In the genomic region with DNA sequence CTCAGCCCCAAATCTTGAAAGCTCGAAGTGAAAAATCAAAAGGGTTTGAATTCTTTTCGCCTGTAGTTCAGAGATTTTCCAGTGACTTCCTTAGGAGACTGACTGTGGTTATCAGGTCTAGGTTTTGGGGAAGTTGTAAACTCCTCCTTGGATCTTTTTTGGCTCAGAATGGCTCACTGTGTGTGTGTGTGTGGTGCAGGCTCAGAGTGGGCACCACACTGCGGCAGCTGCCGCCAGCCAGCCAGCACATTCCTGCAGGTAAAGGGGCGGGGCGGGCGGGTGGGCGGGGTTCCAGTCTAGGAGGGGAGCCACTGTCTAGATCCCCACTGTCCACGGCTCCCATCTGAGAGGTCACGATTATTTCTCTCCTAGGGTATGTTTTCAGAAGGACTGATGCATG, we compare ENCODE assay signal across 23 mouse cellular contexts. TPM values are rescaled to one million over a fixed set of nuclear protein-coding genes. Genes with fewer than 3 reads are reported as not detected.
DNase-seq lines count a peak whose midpoint lies in the region; ATAC-seq and TF ChIP-seq lines count a peak whose summit lies in the region.
"Had no signal": no experiment of that assay in that cellular context is flagged by ENCODE, and none has a peak within 500 bp of the region (broad histone marks: within the 10 kb centered on the region; RNA-seq: fewer than 3 reads in every experiment).

No protein-coding gene starts in this region.

- peak; percentile 24; the same call in 1 of the 2 replicates for ATAC-seq in kidney, embryonic 14.5 days (ENCODE audit: low FRiP score, low TSS enrichment)
- peak; percentile 46; the same call in 1 of the 2 replicates for ATAC-seq in intestine, embryonic 16.5 days
- ATAC-seq in midbrain, embryonic 15.5 days (replicated peaks): no peak
- ATAC-seq: midbrain, embryonic 13.5 days had no signal

- H3K27me3 ChIP-seq in kidney, embryonic 14.5 days (ENCODE audit: control insufficient read depth, insufficient read depth, low read length): no peaks in the 10 kb centered on the region
- H3K27me3 ChIP-seq in intestine, embryonic 16.5 days (replicated peaks; ENCODE audit: control insufficient read depth, insufficient read depth, low read length): no peaks in the 10 kb centered on the region
- H3K27me3 ChIP-seq in midbrain, embryonic 15.5 days (replicated peaks): no peaks in the 10 kb centered on the region
- H3K27me3 ChIP-seq: CH12.LX; forebrain, embryonic 12.5 days; heart, embryonic 15.5 days; kidney, embryonic 15.5 days; midbrain, embryonic 13.5 days had no signal

- no peak for TF ChIP-seq POLR2A in cortical plate, adult 2 months (IDR thresholded peaks at IDR 0.05; ENCODE audit: extremely low read depth, insufficient read depth, low read length)

- 24% methylated on average over 10 of the region's 10 CpGs for WGBS in kidney, embryonic 14.5 days
- 16% methylated on average over 10 of the region's 10 CpGs for WGBS in intestine, embryonic 16.5 days
- 25% methylated on average over 10 of the region's 10 CpGs for WGBS in midbrain, embryonic 15.5 days

- H3K36me3 ChIP-seq in kidney, embryonic 14.5 days (ENCODE audit: control insufficient read depth, insufficient read depth, low read length): no peaks in the 10 kb centered on the region
- no peaks in the 10 kb centered on the region for H3K36me3 ChIP-seq in intestine, embryonic 16.5 days (ENCODE audit: control insufficient read depth, insufficient read depth, low read length)
- no peaks in the 10 kb centered on the region for H3K36me3 ChIP-seq in midbrain, embryonic 15.5 days (replicated peaks)
- H3K36me3 ChIP-seq: forebrain, embryonic 12.5 days; heart, embryonic 15.5 days; hindbrain, embryonic 10.5 days; kidney, embryonic 15.5 days had no signal

- peaks cover 4% of the 10 kb centered on the region for H3K9me3 ChIP-seq in kidney, embryonic 14.5 days (ENCODE audit: control insufficient read depth, low read length)
- no peaks in the 10 kb centered on the region for H3K9me3 ChIP-seq in intestine, embryonic 16.5 days (ENCODE audit: control insufficient read depth, low read length)
- H3K9me3 ChIP-seq in midbrain, embryonic 15.5 days: no peaks in the 10 kb centered on the region
- H3K9me3 ChIP-seq: forebrain, embryonic 12.5 days; heart, embryonic 15.5 days; kidney, embryonic 15.5 days; midbrain, embryonic 13.5 days had no signal

- no peak for TF ChIP-seq CTCF in cortical plate, adult 2 months (IDR thresholded peaks at IDR 0.05; ENCODE audit: extremely low read depth, insufficient read depth, low read length)

- H3K4me3 ChIP-seq in kidney, embryonic 14.5 days (ENCODE audit: low read length): no peak overlapping the region
- H3K4me3 ChIP-seq in cortical plate, adult 2 months (ENCODE audit: insufficient read depth, low read length): no peak overlapping the region
- no peak overlapping the region for H3K4me3 ChIP-seq in intestine, embryonic 16.5 days (ENCODE audit: low read length)
- no peak overlapping the region for H3K4me3 ChIP-seq in midbrain, embryonic 15.5 days
- H3K4me3 ChIP-seq: forebrain, embryonic 12.5 days; heart, adult 2 months; heart, embryonic 15.5 days; hindbrain, embryonic 10.5 days; kidney, embryonic 15.5 days; midbrain, embryonic 13.5 days; myocyte had no signal

- H3K4me2 ChIP-seq in kidney, embryonic 14.5 days (replicated peaks; ENCODE audit: low read depth, low read length): no peak overlapping the region
- 0 out of 2 replicates have a peak overlapping the region, but pooled peaks have one; percentile 14 for H3K4me2 ChIP-seq in intestine, embryonic 16.5 days (ENCODE audit: low read depth, low read length)
- H3K4me2 ChIP-seq in midbrain, embryonic 15.5 days: no peak overlapping the region
- H3K4me2 ChIP-seq: forebrain, embryonic 12.5 days; heart, embryonic 15.5 days; kidney, embryonic 15.5 days; midbrain, embryonic 13.5 days had no signal

- H3K9ac ChIP-seq in kidney, embryonic 14.5 days (ENCODE audit: low read depth, low read length): no peak overlapping the region
- H3K9ac ChIP-seq in intestine, embryonic 16.5 days (ENCODE audit: low read depth, low read length): no peak overlapping the region
- H3K9ac ChIP-seq in midbrain, embryonic 15.5 days: no peak overlapping the region
- H3K9ac ChIP-seq: forebrain, embryonic 12.5 days; heart, embryonic 15.5 days; kidney, embryonic 15.5 days; liver, embryonic 14.5 days; midbrain, embryonic 13.5 days had no signal

- no peaks in the 10 kb centered on the region for H3K4me1 ChIP-seq in kidney, embryonic 14.5 days (ENCODE audit: control insufficient read depth, insufficient read depth, low read length)
- H3K4me1 ChIP-seq in cortical plate, adult 2 months (ENCODE audit: control insufficient read depth, insufficient read depth, low read length): peaks cover 3% of the 10 kb centered on the region; the same call in 1 of the 2 replicates
- H3K4me1 ChIP-seq in intestine, embryonic 16.5 days (ENCODE audit: control insufficient read depth, insufficient read depth, low read length): no peaks in the 10 kb centered on the region
- H3K4me1 ChIP-seq in midbrain, embryonic 15.5 days: no peaks in the 10 kb centered on the region
- H3K4me1 ChIP-seq: forebrain, embryonic 12.5 days; heart, embryonic 15.5 days; kidney, embryonic 15.5 days; midbrain, embryonic 13.5 days had no signal

- no peak overlapping the region for H3K27ac ChIP-seq in kidney, embryonic 14.5 days (ENCODE audit: low read depth, low read length)
- H3K27ac ChIP-seq in cortical plate, adult 2 months (ENCODE audit: insufficient read depth, low read length): peak overlapping the region; percentile 15; the same call in 1 of the 2 replicates
- no peak overlapping the region for H3K27ac ChIP-seq in intestine, embryonic 16.5 days (ENCODE audit: low read length)
- H3K27ac ChIP-seq in midbrain, embryonic 15.5 days: no peak overlapping the region
- H3K27ac ChIP-seq: forebrain, embryonic 12.5 days; heart, adult 2 months; heart, embryonic 15.5 days; hindbrain, embryonic 10.5 days; kidney, embryonic 15.5 days; liver, embryonic 14.5 days; macrophage; midbrain, embryonic 13.5 days had no signal

- no peak for DNase-seq in kidney, postnatal 25 days
- peak; percentile 28 for DNase-seq in R1 (ENCODE audit: low read depth, low spot score)
- DNase-seq in embryo, embryonic 10.5 days (ENCODE audit: low spot score): no peak
- DNase-seq in right cerebral cortex, postnatal 10 days (ENCODE audit: low spot score in 2 of 2): no peak
- DNase-seq: cerebellum, adult 8-10 months; gastrocnemius, postnatal 14 days; heart, adult 2 months; right cerebral cortex, postnatal 14 days; spleen, adult 18-20 months; thymus, adult 2 months had no signal

RNA-seq across cellular contexts. Expression of a gene that starts 8.8 kb away (rescaled TPM):
- polyA plus RNA-seq in kidney, embryonic 14.5 days (2014; fragmentation: Nextera tagmentation; extraction: Ambion mirVana): 0.54 and 0.68 TPM in 2 replicates
- polyA plus RNA-seq in cortical plate, adult 2 months (2012; rRNA removed): 15.2 TPM in 2 replicates
- polyA plus RNA-seq in intestine, embryonic 16.5 days (2015; fragmentation: Nextera tagmentation; extraction: Ambion mirVana): 0.22 and 0.87 TPM in 2 replicates
- polyA plus RNA-seq in midbrain, embryonic 15.5 days (2015; fragmentation: Nextera tagmentation; extraction: Ambion mirVana): 4.0 and 5.3 TPM in 2 replicates
- polyA plus RNA-seq: macrophage, myocyte had no signal

RNA-seq across cellular contexts. Expression of a gene that starts 13.6 kb away (rescaled TPM):
- 0.50 and 0.64 TPM in 2 replicates for polyA plus RNA-seq in kidney, embryonic 14.5 days (2014; fragmentation: Nextera tagmentation; extraction: Ambion mirVana)
- 3.1 and 4.2 TPM in 2 replicates for polyA plus RNA-seq in cortical plate, adult 2 months (2012; rRNA removed)
- polyA plus RNA-seq in intestine, embryonic 16.5 days (2015; fragmentation: Nextera tagmentation; extraction: Ambion mirVana): 0.47 and 0.71 TPM in 2 replicates
- polyA plus RNA-seq in midbrain, embryonic 15.5 days (2015; fragmentation: Nextera tagmentation; extraction: Ambion mirVana): 1.8 and 3.7 TPM in 2 replicates

RNA-seq across cellular contexts. Expression of a gene that starts 31.8 kb away (rescaled TPM):
- 27.2 and 37.5 TPM in 2 replicates for polyA plus RNA-seq in kidney, embryonic 14.5 days (2014; fragmentation: Nextera tagmentation; extraction: Ambion mirVana)
- 14.9 and 18.2 TPM in 2 replicates for polyA plus RNA-seq in cortical plate, adult 2 months (2012; rRNA removed)
- polyA plus RNA-seq in intestine, embryonic 16.5 days (2015; fragmentation: Nextera tagmentation; extraction: Ambion mirVana): 18.2 and 20.6 TPM in 2 replicates
- 27.4 and 27.6 TPM in 2 replicates for polyA plus RNA-seq in midbrain, embryonic 15.5 days (2015; fragmentation: Nextera tagmentation; extraction: Ambion mirVana)

RNA-seq across cellular contexts. Expression of a gene that starts 31.9 kb away (rescaled TPM):
- polyA plus RNA-seq in kidney, embryonic 14.5 days (2014; fragmentation: Nextera tagmentation; extraction: Ambion mirVana): 113 and 120 TPM in 2 replicates
- polyA plus RNA-seq in cortical plate, adult 2 months (2012; rRNA removed): 56.0 and 58.3 TPM in 2 replicates
- 123 and 135 TPM in 2 replicates for polyA plus RNA-seq in intestine, embryonic 16.5 days (2015; fragmentation: Nextera tagmentation; extraction: Ambion mirVana)
- 79.5 and 88.3 TPM in 2 replicates for polyA plus RNA-seq in midbrain, embryonic 15.5 days (2015; fragmentation: Nextera tagmentation; extraction: Ambion mirVana)

RNA-seq across cellular contexts. Expression of a gene that starts 44.1 kb away (rescaled TPM):
- polyA plus RNA-seq in kidney, embryonic 14.5 days (2014; fragmentation: Nextera tagmentation; extraction: Ambion mirVana): 0.31 and 0.36 TPM in 2 replicates
- 0.21 and 0.31 TPM in 2 replicates for polyA plus RNA-seq in cortical plate, adult 2 months (2012; rRNA removed)
- 0.12 and 0.15 TPM in 2 replicates for polyA plus RNA-seq in intestine, embryonic 16.5 days (2015; fragmentation: Nextera tagmentation; extraction: Ambion mirVana)
- polyA plus RNA-seq in midbrain, embryonic 15.5 days (2015; fragmentation: Nextera tagmentation; extraction: Ambion mirVana): 0.51 and 0.63 TPM in 2 replicates
- polyA plus RNA-seq: macrophage; thymus, adult 2 months had no signal
